Mouse (Mus musculus): ENCODE results near the gene Gm28042.

DNA sequence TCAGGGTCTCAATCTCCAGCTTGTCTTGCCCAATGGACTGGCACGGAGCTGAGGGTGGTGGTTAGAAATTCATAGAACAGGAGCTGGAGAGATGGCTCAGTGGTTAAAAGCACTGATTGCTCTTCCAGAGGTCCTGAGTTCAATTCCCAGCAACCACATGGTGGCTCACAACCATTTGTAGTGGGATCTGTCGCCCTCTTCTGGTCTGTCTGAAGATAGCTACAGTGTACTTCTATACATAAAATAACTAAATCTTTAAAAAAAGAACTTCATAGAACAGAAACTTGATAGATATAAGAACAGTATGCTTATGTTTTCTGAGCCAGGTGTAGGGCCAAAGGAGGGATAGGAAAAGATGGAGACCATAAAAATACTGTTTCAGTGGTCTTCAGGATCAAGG is 55.1 kb downstream of the Gm28042 start:
- TF ChIP-seq POLR2A (IDR thresholded peaks at IDR 0.05; ENCODE audit: borderline replicate concordance, extremely low read depth, low read depth, low read length) (no peak), CTCF (IDR thresholded peaks at IDR 0.05; ENCODE audit: insufficient read depth, low read length) (no peak)
